Mouse (Mus musculus): ENCODE measurements around the gene Dph5.
"Not testable (repeated sequence)": the region's sequence is repeated elsewhere in the genome, so short reads cannot be mapped to it uniquely, and the experiment has no call there.

The Dph5 gene

DNA sequence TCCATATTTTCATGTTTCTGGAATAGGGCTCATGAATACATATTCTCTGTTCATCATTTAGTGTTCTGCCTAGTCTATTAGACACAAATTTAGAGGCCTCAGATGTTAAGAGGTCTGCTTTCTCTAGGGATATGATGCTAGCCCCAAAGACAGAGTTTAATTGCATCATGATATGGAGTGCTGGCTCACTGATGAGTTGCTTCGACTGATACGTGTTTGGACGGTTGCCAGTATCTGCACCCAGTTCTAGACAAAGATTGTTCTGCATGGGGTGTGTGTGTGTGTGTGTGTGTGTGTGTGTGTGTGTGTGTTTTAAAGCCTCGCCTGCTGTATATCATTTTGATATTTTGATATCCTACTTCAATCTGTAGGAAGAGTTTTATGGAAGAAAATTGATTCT is 4.7 kb downstream of the Dph5 start:
- no peak for DNase-seq (ENCODE audit: low read depth, low spot score)

DNA sequence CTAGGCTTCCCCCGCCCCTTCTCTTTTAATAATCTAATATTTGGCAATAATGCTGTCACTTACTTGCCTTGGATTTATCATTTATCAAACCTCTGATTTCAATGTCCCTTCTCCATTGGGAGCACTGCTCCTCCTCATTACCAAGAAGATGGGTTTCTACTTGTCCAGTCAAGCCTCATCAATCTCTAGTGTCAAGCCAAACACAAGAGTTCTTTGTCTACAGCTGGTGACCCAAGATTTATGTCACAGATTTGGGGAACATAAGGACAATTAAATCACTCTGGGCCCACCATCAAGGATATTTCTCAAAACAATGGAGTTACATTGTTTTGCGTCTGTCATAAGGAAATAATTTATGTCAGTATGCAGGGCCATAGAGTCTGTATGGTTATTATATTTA is 5.5 kb downstream of the Dph5 start:
- DNase-seq (ENCODE audit: low read depth, low spot score) = no peak

DNA sequence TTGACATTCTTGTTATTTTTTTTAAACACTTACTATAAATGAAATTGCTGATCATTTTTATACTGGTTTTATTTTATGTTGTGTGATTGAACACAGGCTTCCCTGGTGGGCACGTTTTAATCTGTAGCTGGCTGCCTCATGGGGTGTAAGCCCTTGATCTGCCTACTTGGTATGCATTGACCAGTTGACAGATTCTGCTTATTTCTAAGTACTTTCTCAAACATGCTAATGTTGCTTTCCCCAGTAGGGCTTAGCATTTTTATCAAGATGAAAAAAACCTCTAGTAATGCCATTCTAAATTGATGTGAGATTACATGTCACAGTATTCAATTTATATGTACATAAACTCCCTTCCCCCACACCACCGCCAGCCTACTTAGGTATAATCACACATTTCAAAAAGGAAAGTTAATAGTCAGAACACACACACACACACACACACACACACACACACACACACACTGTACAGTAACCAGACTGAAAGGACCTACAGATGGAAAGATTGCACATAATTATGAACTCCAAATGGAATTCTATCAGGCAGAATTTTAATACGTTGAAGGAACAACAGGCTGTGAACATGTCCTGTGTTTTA is 10.8 kb downstream of the Dph5 start:
- DNase-seq (ENCODE audit: low read depth, low spot score) = no peak

DNA sequence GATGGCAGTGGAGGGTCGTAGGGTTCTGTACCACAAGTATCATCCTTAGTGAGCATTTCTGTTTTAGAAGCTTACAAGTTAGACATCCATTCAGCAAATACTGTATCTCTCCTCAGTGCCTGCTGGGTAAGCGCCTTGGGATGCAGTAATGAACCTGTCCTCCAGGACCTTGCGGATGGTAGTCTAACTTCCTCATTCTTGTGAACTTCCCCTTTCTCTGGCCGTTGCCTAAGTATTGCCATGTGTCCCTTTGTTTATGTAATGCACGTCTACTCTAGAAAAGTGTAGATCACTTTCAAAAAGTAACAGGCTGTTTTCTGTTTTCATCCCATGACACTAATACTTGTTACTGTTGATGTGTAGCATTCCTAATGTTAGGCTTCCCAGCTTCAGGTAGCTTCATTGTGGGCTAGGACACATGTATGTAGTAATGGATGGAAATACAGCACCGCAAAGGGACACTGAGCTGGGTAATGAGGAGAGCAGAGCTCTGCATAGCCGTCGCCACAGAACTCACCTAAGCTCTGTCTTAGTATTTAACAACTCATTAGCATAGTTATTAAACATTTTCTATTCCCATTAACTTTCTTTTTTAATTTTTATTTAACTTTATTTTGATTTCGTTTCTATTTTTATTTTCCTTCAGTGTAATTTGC is 14.8 kb downstream of the Dph5 start:
- no peak for DNase-seq (ENCODE audit: low read depth, low spot score)

DNA sequence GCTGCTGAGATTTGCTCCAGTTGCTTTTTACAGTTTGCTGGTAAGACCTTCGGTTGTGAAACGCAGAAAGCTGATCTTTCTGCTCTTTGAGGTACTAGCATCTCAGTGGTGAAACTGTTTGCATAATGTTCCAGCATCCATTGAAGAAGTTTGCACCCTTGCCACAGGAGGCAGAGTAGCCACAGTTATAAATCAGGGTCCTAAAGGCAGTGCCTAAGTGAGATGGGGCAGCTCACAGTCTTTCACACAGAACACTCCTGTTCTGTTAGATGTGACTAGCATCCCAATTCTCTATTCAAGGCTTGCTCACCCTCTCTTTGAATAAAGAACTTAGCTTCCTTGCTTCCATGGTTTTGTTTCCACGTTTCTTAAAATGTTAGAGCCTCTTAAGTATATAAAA is 17.4 kb downstream of the Dph5 start:
- no peak for DNase-seq (ENCODE audit: low read depth, low spot score)

DNA sequence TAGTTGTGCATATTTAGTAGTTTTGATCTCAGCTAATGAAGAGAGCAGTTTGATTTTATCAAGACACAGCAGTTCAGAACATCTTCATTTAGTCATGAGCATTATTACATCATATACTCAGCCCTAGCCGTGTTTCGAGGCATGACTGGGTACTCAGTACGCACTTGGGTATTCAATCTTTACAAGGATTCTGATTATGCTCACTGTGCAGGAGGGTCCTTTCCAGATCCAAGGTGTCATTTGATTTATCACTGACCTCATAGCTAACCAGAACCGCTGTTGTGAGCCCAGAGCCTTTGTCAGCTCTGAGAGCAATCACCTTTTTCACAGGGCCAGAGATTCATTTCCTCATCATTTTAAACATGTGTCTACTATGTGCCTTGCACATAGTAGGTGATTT is 17.9 kb downstream of the Dph5 start:
- no peak for DNase-seq (ENCODE audit: low read depth, low spot score)

DNA sequence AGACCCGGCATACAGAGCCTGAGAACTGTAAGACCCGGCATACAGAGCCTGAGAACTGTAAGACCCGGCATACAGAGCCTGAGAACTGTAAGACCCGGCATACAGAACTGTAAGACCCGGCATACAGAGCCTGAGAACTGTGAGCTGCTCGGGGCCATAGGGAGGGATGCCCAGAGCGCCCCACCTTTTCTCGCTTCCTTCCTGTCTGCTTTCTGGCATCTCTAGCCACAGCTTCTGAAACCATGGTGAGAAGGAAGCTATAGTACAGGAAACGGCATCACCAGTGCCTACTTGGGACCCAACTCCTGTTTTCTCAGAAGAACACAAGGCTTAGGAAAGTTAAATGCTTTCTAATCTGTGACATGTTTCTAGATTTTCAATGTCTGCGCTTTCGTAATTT is 19.8 kb downstream of the Dph5 start:
- not testable (repeated sequence) for DNase-seq (ENCODE audit: low read depth, low spot score)

DNA sequence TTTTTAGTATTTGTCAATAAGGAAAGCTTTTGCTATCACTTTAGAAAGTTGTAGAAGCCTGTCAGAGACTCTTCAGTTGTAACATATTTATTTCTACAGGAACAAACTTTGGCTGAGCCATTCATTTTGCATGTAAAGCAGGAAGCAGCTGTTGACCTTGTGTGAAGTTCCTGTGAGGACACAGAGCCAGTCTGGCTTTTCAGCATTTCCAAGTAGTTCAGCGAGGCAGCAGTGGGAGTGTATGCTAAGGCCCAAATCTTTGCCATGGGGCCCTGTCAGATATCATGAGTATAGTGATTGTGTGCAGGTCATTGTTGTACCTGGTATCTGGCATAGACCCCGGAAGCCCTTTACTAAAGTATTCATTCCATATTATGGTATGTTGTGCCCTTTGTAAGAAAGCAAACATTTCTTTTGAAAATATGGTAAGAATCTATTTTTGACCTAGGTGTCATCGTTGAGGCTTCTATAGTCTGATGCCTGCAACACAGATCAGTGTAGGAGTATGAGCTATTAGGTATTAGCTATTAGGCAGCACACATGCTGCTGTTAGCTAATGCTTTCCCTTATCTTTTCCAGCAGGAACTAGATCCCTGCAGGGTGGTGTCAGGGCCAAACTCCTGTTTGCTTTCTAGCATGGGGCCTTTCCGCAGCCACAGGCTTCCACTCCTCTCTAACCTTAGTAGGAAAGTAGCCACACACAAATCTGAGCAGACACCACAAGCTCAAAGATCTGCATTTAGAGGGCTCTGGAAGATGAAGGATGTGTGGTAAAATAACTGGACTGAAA is 37.0 kb downstream of the Dph5 start:
- DNase-seq (ENCODE audit: low read depth, low spot score) = no peak

DNA sequence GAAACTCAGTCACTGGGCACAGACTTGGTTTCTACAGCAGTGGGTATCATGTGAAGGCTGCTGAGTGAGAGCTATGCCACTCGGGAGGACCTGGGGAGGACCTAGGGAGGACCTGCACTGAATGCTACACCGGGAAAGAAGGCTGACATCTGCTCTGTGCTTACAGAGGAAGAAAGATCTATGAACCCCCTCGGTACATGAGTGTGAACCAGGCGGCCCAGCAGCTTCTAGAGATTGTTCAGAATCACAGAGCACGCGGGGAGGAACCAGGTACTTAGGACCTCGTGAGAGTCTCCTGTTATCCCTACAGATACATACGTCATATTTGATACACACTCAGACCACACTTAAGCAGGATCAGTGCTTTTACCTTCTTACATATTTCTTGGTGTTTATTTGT is 38.9 kb downstream of the Dph5 start:
- DNase-seq (ENCODE audit: low read depth, low spot score) = no peak

DNA sequence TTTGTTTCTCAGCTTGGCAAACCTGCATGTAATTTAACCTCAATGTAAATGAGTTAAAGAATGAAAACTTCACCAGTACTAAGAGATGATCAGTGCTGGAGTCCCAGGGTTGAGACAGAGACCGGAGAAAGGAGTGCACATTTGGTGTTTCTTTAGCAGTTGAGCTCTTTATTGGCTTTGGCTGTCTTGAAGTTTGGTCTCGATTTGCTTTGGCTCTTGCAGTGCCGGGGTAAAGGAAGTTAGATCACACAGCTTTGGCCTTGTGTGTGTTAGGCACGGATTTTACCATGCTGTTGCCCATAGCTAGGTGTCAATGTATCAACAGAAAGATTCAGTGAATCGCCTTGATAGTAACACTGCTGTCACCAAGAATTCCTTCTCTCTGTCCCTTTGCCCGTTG is 44.1 kb downstream of the Dph5 start:
- no peak for DNase-seq (ENCODE audit: low read depth, low spot score)

DNA sequence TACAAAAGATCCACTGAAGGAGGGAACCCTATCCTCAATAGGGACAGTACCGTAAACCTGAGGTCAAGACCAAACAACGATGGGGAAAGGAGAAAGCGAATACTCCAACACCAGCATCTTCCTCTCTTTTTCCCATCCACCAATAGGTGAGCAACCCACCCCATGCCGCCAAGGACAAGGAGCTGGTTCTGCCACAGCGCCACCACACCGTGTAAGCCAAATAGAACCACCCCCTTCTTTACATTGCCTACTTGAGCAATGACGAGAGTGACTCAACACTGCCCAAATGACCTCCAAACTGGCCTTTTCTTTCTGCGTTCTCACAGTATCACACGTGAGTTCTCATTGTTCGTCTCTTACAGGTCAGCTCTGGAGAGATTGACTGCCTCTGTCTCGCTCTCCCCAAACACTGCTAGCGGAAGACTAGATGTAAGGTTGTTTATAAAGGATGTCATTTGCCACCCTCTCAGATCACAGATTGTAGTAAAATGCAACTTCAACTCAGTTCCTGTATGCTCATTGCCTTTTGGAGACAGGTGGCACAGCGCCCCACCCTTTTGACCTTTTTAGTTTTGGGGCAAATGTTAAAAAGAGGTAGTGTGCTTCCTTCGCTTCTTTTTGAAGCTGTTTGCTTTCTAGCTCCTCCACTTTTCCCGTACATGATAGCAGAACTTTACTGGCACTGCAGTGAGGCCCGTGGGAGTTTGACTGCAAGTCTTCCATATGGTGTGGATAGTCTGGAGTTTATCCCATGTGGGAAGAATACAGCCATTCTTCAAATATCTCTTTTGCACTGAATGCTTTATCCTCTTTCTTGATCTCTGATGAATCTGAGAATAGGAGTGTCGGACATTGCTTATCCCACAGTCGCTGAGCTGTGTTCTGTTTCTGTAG is 45.9 kb downstream of the Dph5 start:
- no peak for DNase-seq (ENCODE audit: low read depth, low spot score)

DNA sequence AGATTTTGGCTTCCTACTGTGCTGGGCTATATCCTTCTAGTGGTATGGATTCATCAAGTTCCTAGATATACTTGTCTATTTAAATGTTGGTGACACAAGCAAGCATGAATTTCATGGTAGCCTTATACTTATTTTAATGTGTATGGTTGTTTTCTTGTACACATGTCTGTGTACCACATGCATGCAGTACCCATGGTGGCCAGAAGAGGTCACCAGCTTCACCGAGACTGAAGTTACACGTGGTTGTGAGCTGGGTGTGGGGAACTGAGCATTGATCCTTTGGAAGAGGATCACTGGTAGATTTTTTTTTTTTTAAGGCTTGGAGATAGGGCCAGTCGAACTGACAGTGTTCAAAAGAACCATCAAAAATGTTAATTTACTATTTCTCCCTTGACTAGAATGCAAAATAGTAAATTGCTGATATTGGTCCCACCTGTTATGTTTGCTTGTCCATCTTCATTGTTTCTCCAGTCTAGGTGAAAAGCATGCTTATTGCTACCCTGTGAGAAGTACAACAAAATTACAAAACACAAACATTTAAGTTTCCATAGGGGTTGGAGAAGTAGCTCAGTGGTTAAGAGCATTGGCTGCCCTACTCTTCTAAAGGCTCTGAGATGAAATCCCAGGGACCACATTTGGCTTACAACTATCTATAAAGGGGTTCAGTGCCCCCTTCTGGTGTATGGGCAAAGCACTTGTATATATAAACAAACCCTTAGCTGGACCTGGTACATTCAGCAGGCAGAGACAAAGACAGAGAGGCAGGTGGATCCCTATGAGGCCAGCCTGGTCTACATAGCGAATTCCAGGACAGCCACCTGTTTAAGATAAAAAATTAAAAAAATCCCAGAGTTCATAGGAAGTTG is 49.3 kb downstream of the Dph5 start:
- DNase-seq (ENCODE audit: low read depth, low spot score) = peak; percentile 26

DNA sequence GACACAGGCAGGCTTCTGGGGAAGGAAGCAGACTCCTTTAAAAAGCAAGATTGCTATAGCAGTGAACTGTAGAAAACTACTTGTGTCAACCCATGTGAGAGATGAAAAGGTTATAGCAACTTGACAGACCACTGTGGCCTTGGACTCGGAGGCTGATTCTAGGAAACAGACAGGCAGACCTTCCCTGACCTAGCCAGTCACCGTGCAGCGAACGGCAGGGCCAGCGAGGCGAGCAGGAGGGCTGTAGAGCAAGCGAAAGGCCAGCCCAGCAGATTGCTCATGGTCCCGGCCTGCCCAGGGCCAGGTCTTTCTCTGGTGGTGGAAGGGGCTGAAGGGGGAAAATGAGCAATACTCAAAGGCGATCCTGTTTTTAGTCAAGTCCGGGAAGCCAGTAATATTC is 50.2 kb downstream of the Dph5 start:
- no peak for DNase-seq (ENCODE audit: low read depth, low spot score)

DNA sequence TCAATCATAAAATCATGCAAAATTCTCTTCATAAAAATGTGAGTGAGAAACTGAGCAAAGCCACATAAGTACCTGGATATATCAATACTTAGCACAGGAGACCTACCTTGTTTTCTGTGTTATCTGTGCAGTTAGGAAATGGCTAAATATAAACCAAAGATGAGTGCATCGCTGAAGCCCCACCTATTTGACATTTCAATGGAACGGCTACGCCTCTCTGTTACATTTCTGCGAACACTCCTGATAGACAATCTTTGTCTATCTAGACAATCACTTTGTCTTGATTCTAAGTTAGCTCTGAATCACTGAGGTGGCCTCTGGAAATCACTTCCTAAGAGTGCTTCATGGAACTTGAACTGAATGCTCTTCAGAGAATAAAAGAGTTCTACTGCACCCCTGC is 52.9 kb downstream of the Dph5 start:
- DNase-seq (ENCODE audit: low read depth, low spot score) = no peak

DNA sequence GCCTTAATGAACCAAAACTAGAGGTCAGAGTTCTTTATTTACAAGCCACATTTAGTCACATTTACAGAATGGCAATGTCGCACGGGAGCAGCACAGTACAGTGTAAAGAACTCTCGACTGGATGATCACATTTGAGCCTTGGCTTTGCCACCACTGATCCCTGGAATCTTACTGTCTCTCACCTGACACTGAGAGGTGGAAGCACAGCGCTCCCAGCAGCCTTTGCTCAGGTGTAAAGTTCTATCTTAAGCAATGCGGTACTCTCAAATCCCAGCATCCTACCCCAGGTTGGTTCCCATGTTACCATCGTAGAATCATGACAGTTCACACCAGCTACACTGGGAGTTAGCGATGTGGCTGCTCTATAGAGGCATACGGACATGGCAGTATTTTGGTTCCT is 53.8 kb downstream of the Dph5 start:
- DNase-seq (ENCODE audit: low read depth, low spot score) = no peak

DNA sequence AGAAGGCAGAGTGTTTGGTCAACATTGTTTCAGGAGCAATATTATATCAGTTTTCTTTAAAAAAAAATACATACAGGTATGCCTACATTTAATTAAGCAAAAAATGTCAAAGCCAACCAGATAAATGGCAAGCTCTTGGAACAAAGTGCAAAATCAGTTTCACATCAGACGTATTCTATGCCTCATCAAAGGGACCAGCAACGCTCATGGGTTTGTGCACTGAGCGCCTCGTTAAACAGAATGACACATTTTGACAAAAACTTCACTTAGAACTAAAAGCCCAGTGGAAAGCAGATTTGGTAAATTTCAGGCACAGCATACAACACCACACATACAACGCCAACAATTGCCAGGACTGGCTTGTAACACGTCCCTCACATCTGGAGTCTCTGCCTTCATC is 56.7 kb downstream of the Dph5 start:
- no peak for DNase-seq (ENCODE audit: low read depth, low spot score)

DNA sequence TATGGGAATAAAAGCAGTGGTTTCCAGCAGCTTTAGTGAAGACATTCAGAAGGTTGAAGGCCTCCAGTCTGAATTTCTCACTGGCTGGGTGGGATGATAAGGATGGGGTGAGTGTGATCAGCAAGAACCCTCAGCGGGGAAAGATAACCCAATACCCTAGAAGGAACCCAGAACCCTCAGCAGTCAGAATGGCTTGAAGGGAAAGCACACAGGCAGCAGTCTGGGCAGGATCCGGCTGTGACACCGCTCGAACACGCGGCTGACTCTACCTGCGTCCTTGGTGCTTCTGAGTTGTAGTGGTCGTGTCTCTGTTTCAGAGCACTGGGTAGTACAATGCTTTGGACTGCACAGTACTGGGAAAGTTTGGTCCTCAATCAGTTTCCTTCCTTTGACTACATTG is 58.6 kb downstream of the Dph5 start:
- DNase-seq (ENCODE audit: low read depth, low spot score) = no peak

DNA sequence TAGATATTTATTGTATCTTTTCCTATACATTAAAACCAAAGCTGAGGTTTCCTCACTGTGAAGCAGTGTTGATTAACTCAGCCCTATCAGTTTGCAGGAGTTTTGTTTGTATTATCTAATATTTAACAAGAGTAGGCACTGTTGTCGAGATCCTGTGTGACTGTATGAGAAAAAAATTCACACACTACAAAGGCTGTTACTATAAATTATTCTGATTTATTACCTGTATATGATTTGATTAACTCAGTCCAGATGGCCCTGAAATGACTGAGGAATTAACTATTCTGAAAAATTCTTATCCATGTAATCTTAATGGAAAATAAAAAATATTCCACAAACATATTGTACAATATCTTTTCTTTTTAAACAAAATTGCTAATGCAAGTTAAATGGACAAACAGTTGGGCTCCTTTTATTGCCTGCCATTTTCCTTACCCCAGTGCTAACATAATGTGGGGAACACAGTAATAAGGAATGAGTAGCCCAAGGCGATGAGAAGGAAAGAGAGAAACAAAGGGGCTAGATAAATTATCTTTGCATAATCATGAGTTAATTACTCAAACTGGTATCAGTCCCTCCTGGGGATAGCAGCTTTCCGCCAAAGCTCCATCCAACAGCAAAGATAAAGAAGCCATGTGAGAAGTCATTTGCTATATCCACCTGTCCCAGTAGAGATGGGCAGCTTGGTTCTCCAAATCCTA is 61.7 kb downstream of the Dph5 start:
- DNase-seq (ENCODE audit: low read depth, low spot score) = no peak

DNA sequence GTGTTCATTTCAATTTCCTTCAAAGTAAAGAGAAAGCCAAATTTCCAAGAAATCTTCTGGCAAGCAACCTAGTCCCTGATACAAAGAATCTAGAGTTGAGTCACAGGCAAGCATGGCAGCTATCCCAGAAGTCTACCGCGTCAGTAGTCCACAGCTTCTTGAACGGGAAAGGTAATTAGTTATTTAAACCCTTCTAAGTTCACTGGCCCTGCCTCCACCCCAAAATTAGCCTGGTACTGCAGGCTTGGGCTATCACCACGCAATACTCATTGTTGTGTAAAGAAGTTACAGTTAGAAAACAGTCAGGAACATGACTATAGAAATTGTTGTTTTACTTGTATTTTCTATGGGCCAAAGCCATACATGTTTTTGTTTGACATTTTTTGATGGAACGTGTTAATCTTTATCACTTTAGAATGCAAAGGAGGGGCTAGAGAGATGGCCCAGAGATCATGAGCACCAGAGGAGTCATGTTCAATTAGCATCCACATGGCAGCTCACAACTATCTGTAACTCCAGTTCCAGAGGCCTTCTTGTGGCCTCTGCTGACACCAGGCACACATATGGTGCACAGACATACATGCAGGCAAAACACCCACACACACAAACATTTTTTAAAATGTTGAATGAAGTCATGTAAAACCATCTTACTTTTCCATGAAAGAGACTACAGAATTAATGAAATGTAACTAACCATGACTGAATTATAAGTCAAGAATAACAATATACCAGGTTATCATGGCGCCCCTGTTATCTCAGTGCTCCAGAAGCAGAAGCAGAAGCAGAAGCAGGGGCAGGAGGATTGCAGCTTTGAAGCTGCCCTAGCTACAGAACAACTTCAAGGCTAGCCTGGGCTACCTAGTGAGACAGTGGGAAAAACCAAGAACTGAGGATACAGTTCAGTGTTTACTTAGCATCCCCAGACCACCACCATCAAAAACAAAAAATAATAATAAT is 62.6 kb downstream of the Dph5 start:
- DNase-seq (ENCODE audit: low read depth, low spot score) = no peak

All from embryo, embryonic 11.5 days (tissue).